In the genomic region with DNA sequence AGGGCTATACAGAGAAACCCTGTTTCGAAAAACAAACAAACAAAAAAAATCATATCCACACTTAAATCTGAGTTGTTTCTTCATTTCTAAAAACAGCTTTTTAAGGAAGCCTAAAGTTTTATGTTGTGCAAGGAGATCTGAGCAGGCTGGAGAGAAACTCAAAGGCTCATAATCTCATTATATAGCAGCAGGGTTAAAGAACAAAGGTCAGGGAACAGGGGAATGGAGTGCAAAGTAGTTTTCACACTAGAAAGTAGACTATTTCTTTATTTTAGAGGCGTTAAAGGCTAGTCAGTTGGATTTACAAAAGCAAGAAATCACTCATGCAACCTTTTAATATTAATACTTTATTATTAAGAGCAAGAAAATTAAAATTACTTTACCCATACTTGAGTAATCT, we compare ENCODE assay signal across 41 mouse cellular contexts. TPM values are rescaled to one million over a fixed set of nuclear protein-coding genes. Genes with fewer than 3 reads are reported as not detected.
"Had no signal": no experiment of that assay in that cellular context is flagged by ENCODE, and none has a peak within 500 bp of the region (broad histone marks: within the 10 kb centered on the region; RNA-seq: fewer than 3 reads in every experiment).

No protein-coding gene starts in this region.

- H3K36me3 ChIP-seq: heart, embryonic 10.5 days; heart, embryonic 12.5 days; hindbrain, embryonic 10.5 days; hindbrain, embryonic 12.5 days; limb, embryonic 13.5 days; limb, embryonic 15.5 days had no signal

- H3K9ac ChIP-seq: forebrain, postnatal 0 days; heart, embryonic 12.5 days; hindbrain, embryonic 12.5 days; hindbrain, embryonic 14.5 days; limb, embryonic 13.5 days; limb, embryonic 15.5 days; liver, embryonic 14.5 days had no signal

- H3K9me3 ChIP-seq: heart, embryonic 10.5 days; heart, embryonic 12.5 days; hindbrain, embryonic 10.5 days; hindbrain, embryonic 12.5 days; limb, embryonic 13.5 days; limb, embryonic 15.5 days had no signal

- H3K27me3 ChIP-seq: heart, embryonic 12.5 days; hindbrain, embryonic 12.5 days; limb, embryonic 13.5 days; limb, embryonic 15.5 days had no signal

- H3K4me3 ChIP-seq: heart, embryonic 10.5 days; heart, embryonic 12.5 days; hindbrain, embryonic 10.5 days; hindbrain, embryonic 12.5 days; limb, embryonic 13.5 days; limb, embryonic 15.5 days had no signal

- H3K4me2 ChIP-seq: heart, embryonic 12.5 days; hindbrain, embryonic 12.5 days; hindbrain, embryonic 14.5 days; limb, embryonic 13.5 days; limb, embryonic 15.5 days; liver, embryonic 11.5 days had no signal

- ATAC-seq: forebrain, postnatal 0 days; hindbrain, embryonic 16.5 days; inflammation-experienced regulatory T-cells, adult 6 months had no signal

- DNase-seq: forebrain, postnatal 0 days; gastrocnemius, postnatal 14 days; heart, adult 18-20 months; heart, postnatal 10 days; heart, postnatal 4 days; kidney, adult 11 months; kidney, postnatal 10 days; kidney, postnatal 25 days; layer of hippocampus, adult 9-11 months; layer of hippocampus, postnatal 36 days; left cerebral cortex, postnatal 4 days had no signal

- H3K4me1 ChIP-seq: limb, embryonic 13.5 days had no signal

- H3K27ac ChIP-seq: heart, embryonic 10.5 days; hindbrain, embryonic 10.5 days; hindbrain, embryonic 12.5 days; hindbrain, embryonic 14.5 days; limb, embryonic 13.5 days; limb, embryonic 15.5 days; liver, embryonic 14.5 days had no signal

RNA-seq across cellular contexts. Expression of a gene that starts 33.7 kb away (rescaled TPM):
- total RNA-seq: forebrain, postnatal 0 days; gastrocnemius, adult 18-20 months; gastrocnemius, adult 8-10 months; gastrocnemius, postnatal 14 days; gastrocnemius, postnatal 4 days; granulocyte monocyte progenitor cell, adult 5-6 weeks; heart, adult 18-20 months; heart, adult 8-10 months; heart, postnatal 10 days; heart, postnatal 25 days; heart, postnatal 4 days; layer of hippocampus, adult 18-20 months; layer of hippocampus, adult 8-10 months; layer of hippocampus, postnatal 14 days; layer of hippocampus, postnatal 36 days; left cerebral cortex, adult 18-20 months; left cerebral cortex, adult 8-10 months; left cerebral cortex, postnatal 10 days; left cerebral cortex, postnatal 25 days; left cerebral cortex, postnatal 4 days had no signal
- polyA plus RNA-seq: forebrain, postnatal 0 days; heart, embryonic 10.5 days; heart, embryonic 12.5 days; heart, embryonic 14.5 days; heart, embryonic 16.5 days; hindbrain, embryonic 10.5 days; hindbrain, embryonic 12.5 days; hindbrain, embryonic 14.5 days; hindbrain, embryonic 16.5 days; inflammation-experienced regulatory T-cells, adult 6 months; kidney, embryonic 14.5 days; kidney, embryonic 16.5 days; large intestine, adult 2 months; limb, embryonic 11.5 days; limb, embryonic 13.5 days; limb, embryonic 15.5 days; liver, embryonic 11.5 days; liver, embryonic 14.5 days had no signal
